Mouse (Mus musculus) embryonic facial prominence, embryonic 11.5 days (tissue): ENCODE measurements around the gene Sbpl. TPM values are rescaled to one million over a fixed set of nuclear protein-coding genes. Genes with fewer than 3 reads are reported as not detected.
A peak's percentile ranks its signal among the peaks of the same experiment; 100 is the strongest.

Source experiments
- ATAC-seq: fragments of 200-750 bp; cut with Nextera tagmentation; replicated peaks from 2 replicates; pipeline ENCODE4 v1.8.0; 2017; ENCODE audit warnings: low read depth; ENCODE audit not compliant: insufficient number of reproducible peaks, low FRiP score, low TSS enrichment
- DNase-seq: peaks from one replicate; pipeline ENCODE4 v3.0.0-alpha.2; 2015; ENCODE audit warnings: low spot score
- H3K27ac ChIP-seq: fragments of 300-500 bp; sonication (generic); replicated peaks from 2 replicates; pipeline ENCODE4 v1.5.1; 2014; ENCODE audit warnings: mild to moderate bottlenecking, low read depth, low read length, control low read depth
- H3K27me3 ChIP-seq: fragments of 300-500 bp; sonication (generic); 2 replicates; pipeline ENCODE4 v1.6.1; 2014; ENCODE audit warnings: mild to moderate bottlenecking, low read length, moderate library complexity, mixed read lengths; ENCODE audit not compliant: control insufficient read depth, insufficient read depth
- H3K36me3 ChIP-seq: fragments of 300-500 bp; sonication (generic); replicated peaks from 2 replicates; pipeline ENCODE4 v1.6.1; 2014; ENCODE audit warnings: low read depth, mild to moderate bottlenecking, low read length, moderate library complexity, mixed read lengths; ENCODE audit not compliant: control insufficient read depth, insufficient read depth
- H3K4me1 ChIP-seq: fragments of 300-500 bp; sonication (generic); 2 replicates; pipeline ENCODE4 v1.6.1; 2014; ENCODE audit warnings: low read length, mixed read lengths; ENCODE audit not compliant: control insufficient read depth, insufficient read depth
- H3K4me2 ChIP-seq: fragments of 300-500 bp; sonication (generic); 2 replicates; pipeline ENCODE4 v1.6.1; 2014; ENCODE audit warnings: low read depth, mild to moderate bottlenecking, control low read depth, low read length, moderate library complexity
- H3K4me3 ChIP-seq: fragments of 300-500 bp; sonication (generic); 2 replicates; pipeline ENCODE4 v1.5.1; 2014; ENCODE audit warnings: low read depth, low read length, control low read depth
- H3K9ac ChIP-seq: fragments of 300-500 bp; sonication (generic); replicated peaks from 2 replicates; pipeline ENCODE4 v1.6.1; 2014; ENCODE audit warnings: mild to moderate bottlenecking, control low read depth, low read length
- H3K9me3 ChIP-seq: fragments of 300-500 bp; sonication (generic); replicated peaks from 2 replicates; pipeline ENCODE4 v1.6.1; 2016; ENCODE audit warnings: mild to moderate bottlenecking, low read length, inconsistent platforms, mixed read lengths; ENCODE audit not compliant: control insufficient read depth
- WGBS: fragments of 180-500 bp; shearing (Covaris S2); extraction: QIAGEN DNeasy Blood & Tissue Kit; methylation state at CpG from one replicate; pipeline ENCODE4 v1.1.7; 2014; 5-methylcytosine and 5-hydroxymethylcytosine counted together
- polyA plus RNA-seq: library from polyadenylated mRNA; unstranded; fragments of >200 nt; fragmentation: Nextera tagmentation; extraction: Ambion mirVana; gene quantifications from 2 replicates; pipeline ENCODE4 v1.2.1, GENCODE M21; 2014

Gene Sbpl
- polyA plus RNA-seq, 1 experiment from 2014 or later, result not detected

DNA sequence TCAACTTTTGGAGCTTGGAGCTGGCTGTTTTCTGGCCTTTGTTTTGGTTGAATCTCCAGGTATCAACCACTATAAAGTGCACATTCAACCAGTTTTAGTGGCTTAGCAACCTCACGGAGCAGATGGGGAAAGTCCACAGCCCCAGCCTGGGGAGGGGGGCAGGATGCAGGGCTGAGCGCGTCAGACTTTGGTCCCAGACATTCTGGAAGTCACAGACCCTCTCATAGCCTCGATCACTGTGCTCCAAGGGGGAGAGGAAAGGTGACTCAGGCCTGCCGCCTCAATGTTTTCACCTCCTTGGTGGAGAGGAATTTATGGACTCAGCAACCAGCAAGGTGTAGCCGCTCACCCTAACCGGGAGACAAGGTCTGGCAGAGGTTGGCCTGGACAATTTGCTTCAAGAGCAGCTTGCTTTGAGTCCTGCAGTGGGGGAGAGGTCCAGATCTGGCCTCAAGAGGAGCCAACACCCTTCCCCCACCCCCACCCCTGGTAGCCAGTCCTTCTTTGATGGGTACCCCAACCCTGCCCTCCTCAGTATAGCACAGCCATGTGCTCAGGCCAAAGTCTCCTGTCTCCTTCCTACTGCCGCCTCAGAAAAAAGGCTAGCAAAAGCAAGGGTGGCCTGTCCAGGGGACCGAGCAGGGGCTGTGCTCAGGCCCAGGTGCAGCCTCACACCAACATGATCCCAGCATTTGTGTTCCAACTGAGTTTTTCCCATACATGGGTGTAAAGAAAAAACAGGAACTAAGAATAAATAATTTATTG, 37.9 kb upstream of the Sbpl start:
- 67% methylated on average over 9 of the region's 9 CpGs for WGBS
- Histone ChIP-seq H3K36me3 (no peaks in the 10 kb centered on the region), H3K4me2 (peak overlapping the region; percentile 24), H3K9me3 (no peaks in the 10 kb centered on the region), H3K4me3 (no peak overlapping the region), H3K9ac (no peak overlapping the region), H3K27ac (no peak overlapping the region), H3K27me3 (no peaks in the 10 kb centered on the region), H3K4me1 (no peaks in the 10 kb centered on the region)
- peak; percentile 78 for ATAC-seq
- no peak for DNase-seq

DNA sequence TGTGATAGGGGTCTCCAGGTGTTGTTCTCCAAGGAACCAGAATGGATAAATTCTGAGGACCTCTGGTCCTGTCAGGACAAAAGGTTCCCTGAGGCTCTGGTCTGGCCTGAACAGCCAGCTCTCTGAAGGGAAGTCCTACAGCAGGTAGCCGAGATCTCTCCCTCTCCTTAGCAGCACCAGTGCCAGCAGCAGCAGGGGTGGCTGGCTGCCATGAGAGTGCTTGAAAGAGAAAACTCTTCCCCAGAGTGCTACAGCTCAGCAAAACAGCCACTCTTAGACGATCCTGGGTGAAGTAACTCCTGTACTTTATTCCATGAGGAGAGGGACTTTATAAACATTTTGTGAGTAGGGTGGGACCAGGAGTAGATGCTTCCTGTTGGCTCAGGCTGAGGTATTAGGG, 34.7 kb upstream of the Sbpl start:
- H3K9me3 ChIP-seq, result no peaks in the 10 kb centered on the region

DNA sequence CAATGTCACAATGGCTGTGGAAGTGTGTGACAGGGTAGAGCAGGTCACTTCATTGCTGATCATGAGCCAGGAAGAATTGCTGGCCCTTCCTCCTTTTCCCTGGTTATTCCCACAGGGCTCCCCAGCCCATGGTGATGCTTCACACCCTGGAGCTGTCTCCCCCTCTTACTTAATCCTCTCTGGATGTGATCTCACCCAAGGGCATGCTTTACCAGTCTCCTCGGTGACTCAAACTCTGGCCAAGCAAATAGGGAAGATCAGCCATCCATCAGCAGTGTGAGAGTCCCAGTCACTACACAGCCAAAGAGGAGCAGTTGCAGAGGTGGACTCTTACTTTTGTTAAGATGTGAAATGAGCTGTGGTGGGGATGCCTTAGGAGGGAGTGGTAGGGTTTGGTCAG, 29.9 kb upstream of the Sbpl start:
- no peak for ATAC-seq
- WGBS, result 84% methylated on average over 1 of the region's 1 CpGs

More for the DNA sequence above, 34.7 kb upstream of the Sbpl start:
- Histone ChIP-seq H3K36me3 (no peaks in the 10 kb centered on the region), H3K9ac (no peak overlapping the region), H3K27me3 (no peaks in the 10 kb centered on the region), H3K4me2 (no peak overlapping the region), H3K27ac (no peak overlapping the region), H3K4me1 (no peaks in the 10 kb centered on the region), H3K4me3 (no peak overlapping the region)
- no peak for ATAC-seq
- no peak for DNase-seq
- 56% methylated on average over 2 of the region's 2 CpGs for whole genome bisulfite sequencing

DNA sequence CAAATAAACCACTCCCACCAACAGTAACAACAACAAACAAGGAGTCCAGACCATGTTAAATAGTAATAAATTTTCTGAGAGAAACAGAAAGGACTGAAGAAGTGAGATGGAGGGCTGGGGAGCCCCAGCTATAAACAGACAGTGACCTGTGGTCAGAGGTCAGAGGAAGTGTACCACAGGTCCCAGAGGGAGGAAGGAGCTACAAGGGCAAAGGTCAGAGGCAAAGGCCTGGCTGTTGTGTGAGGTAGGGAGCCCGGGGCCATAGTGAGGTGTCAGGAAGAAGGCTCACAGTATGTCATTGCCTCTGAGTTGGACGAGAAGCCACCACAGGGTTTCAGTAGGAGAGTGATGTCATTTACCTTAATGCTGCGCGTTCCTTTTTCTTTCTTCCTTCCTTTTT, 27.8 kb upstream of the Sbpl start:
- H3K27ac ChIP-seq, result no peak overlapping the region
- WGBS, result 45% methylated on average over 4 of the region's 4 CpGs
- H3K4me1 ChIP-seq, result no peaks in the 10 kb centered on the region
- no peaks in the 10 kb centered on the region for H3K27me3 ChIP-seq
- no peaks in the 10 kb centered on the region for H3K36me3 ChIP-seq
- H3K9ac ChIP-seq, result no peak overlapping the region
- H3K4me2 ChIP-seq, result no peak overlapping the region
- no peaks in the 10 kb centered on the region for H3K9me3 ChIP-seq
- no peak for DNase-seq
- H3K4me3 ChIP-seq, result no peak overlapping the region
- no peak for ATAC-seq

More for the DNA sequence above, 29.9 kb upstream of the Sbpl start:
- H3K27me3 ChIP-seq, result no peaks in the 10 kb centered on the region
- no peak overlapping the region for H3K4me2 ChIP-seq
- no peak for DNase-seq
- H3K27ac ChIP-seq, result no peak overlapping the region
- H3K9ac ChIP-seq, result no peak overlapping the region
- no peaks in the 10 kb centered on the region for H3K36me3 ChIP-seq
- no peaks in the 10 kb centered on the region for H3K9me3 ChIP-seq
- no peaks in the 10 kb centered on the region for H3K4me1 ChIP-seq
- no peak overlapping the region for H3K4me3 ChIP-seq

DNA sequence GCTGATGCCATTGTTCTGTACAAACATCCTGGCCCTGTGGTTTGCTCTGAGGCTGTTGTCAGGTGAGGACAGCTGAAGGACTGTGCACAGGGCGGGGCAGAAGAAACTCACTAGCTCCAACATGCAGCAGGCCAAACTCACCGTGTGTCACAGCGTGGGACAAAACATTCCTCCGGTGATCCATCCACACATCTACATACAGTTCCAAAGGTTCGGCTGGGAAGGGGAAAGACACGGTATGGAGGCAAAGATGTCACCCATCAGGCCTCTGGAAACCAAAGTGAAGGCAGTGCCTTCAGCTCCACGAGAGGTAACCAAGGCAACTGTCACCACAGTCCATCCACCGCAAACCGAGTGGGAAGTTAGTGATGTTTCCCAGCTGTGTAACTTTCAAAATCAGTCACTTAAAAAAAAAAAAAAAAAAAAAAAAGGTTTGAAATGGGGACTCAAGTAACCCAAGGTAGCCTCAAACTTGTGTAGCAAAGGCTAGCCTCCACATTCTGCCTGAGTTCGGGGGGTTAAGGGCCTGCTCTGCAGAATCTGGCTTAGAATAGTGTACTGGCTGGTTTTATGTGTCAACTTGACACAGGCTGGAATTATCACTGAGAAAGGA, 25.3 kb upstream of the Sbpl start, which contains the start of gene Prss30:
TSS of gene Prss30 (minus strand) at position 270 of the 613 bp plus-strand sequence.
- 78% methylated on average over 10 of the region's 10 CpGs for WGBS
- H3K27ac ChIP-seq, result no peak within 1 kb of the TSS
- H3K27me3 ChIP-seq, result no peaks in the 10 kb centered on the region
- ATAC-seq (no peak), DNase-seq (no peak)
- H3K4me2 ChIP-seq, result no peak within 1 kb of the TSS
- H3K4me1 ChIP-seq, result no peaks in the 10 kb centered on the region
- H3K4me3 ChIP-seq, result no peak within 1 kb of the TSS
- no peaks in the 10 kb centered on the region for H3K9me3 ChIP-seq
- no peak within 1 kb of the TSS for H3K9ac ChIP-seq
- H3K36me3 ChIP-seq, result no peaks in the 10 kb centered on the region

DNA sequence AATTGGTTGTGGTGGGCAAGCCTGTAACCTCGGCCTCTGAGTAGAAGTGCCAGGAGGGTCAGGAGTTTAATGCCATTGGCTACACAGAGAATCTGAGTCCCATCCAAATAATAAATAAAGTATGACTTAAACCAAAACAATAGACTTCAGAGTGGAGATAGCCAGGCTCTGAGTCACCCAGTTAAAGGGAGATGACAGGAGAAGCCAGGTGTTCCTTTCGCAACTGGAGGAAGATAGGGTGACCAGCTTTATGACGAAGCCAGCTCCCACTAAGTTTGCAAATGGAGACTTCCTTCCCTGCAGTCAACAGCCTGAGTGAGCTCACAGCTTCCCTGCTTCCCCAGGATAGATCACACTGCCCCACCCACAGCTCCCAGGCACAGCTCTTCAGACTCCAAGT, 24.4 kb upstream of the Sbpl start:
- H3K27me3 ChIP-seq, result no peaks in the 10 kb centered on the region
- no peaks in the 10 kb centered on the region for H3K36me3 ChIP-seq
- no peak overlapping the region for H3K4me2 ChIP-seq
- H3K4me1 ChIP-seq, result no peaks in the 10 kb centered on the region
- H3K4me3 ChIP-seq, result no peak overlapping the region
- no peak overlapping the region for H3K27ac ChIP-seq
- no peak overlapping the region for H3K9ac ChIP-seq
- no peaks in the 10 kb centered on the region for H3K9me3 ChIP-seq
- WGBS, result 64% methylated on average over 3 of the region's 3 CpGs
- ATAC-seq, result no peak
- DNase-seq, result no peak

DNA sequence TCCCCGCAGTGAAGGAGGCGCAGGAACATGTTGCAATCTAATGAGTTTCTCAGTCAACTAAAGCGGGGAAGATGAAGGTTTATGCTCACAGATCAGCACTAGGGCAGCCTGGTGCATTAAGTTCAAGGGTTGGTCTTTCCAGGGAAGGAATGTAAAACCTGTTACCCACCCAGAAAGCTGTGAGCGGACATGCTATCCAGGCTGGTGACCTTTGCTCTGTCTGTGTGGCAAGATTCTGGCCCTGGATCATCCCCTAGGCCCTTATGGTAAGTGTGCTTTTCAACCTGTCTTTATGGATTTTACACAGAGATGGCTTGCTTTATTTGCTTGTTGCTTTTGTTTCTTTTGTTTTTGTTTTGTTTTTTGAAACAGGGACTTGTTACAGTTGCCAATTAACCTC, 21.6 kb upstream of the Sbpl start:
- Histone ChIP-seq H3K36me3 (no peaks in the 10 kb centered on the region), H3K27ac (no peak overlapping the region), H3K4me1 (no peaks in the 10 kb centered on the region), H3K9me3 (no peaks in the 10 kb centered on the region), H3K4me2 (no peak overlapping the region), H3K27me3 (no peaks in the 10 kb centered on the region), H3K4me3 (no peak overlapping the region), H3K9ac (no peak overlapping the region)
- WGBS, result 74% methylated on average over 4 of the region's 4 CpGs
- DNase-seq (no peak), ATAC-seq (no peak)

DNA sequence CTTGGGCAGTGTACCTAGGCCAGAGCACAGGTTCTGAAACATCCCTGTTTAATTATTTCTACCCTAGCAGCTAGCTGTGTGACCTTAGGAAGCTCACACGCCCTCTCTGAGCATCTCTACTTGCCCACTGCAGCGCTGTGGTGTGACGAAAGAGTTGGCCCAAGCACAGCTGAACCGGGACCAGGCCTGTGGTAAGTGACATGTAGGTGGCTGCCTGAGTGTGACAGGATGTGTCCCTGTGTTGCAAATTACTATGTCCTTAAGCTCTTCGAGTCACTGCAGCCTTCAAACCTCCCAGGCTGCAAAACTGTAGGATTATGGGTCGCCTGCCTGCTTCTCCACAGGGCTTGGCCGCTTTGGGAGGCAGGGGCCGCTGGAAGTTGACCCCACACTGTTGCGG, 16.2 kb upstream of the Sbpl start:
- no peak for ATAC-seq
- Histone ChIP-seq H3K9ac (no peak overlapping the region), H3K9me3 (no peaks in the 10 kb centered on the region), H3K4me1 (no peaks in the 10 kb centered on the region), H3K4me3 (no peak overlapping the region), H3K27ac (no peak overlapping the region), H3K4me2 (no peak overlapping the region), H3K27me3 (no peaks in the 10 kb centered on the region), H3K36me3 (no peaks in the 10 kb centered on the region)
- whole genome bisulfite sequencing, result 88% methylated on average over 9 of the region's 9 CpGs
- DNase-seq, result no peak
